Mouse (Mus musculus) limb, embryonic 15.5 days (tissue): ENCODE results near the gene Syne1. TPM values are rescaled to one million over a fixed set of nuclear protein-coding genes. Genes with fewer than 3 reads are reported as not detected.
"Not testable (repeated sequence)": the region's sequence is repeated elsewhere in the genome, so short reads cannot be mapped to it uniquely, and the experiment has no call there.

Source experiments
- ATAC-seq: fragments of 200-750 bp; cut with Nextera tagmentation; 2 replicates; pipeline ENCODE4 v1.8.0; 2017; ENCODE audit warnings: low read depth, moderate TSS enrichment; ENCODE audit not compliant: insufficient number of reproducible peaks, low FRiP score, low TSS enrichment
- H3K27ac ChIP-seq: fragments of 300-500 bp; sonication (generic); 2 replicates; pipeline ENCODE4 v1.5.1; 2015; ENCODE audit warnings: moderate library complexity, mild to moderate bottlenecking, inconsistent platforms
- H3K27me3 ChIP-seq: fragments of 300-500 bp; sonication (generic); 2 replicates; pipeline ENCODE4 v1.6.1; 2015; ENCODE audit warnings: inconsistent platforms
- H3K36me3 ChIP-seq: fragments of 300-500 bp; sonication (generic); 2 replicates; pipeline ENCODE4 v1.6.1; 2015; ENCODE audit warnings: inconsistent platforms
- H3K4me1 ChIP-seq: fragments of 300-500 bp; sonication (generic); 2 replicates; pipeline ENCODE4 v1.6.1; 2015; ENCODE audit warnings: inconsistent platforms
- H3K4me2 ChIP-seq: fragments of 300-500 bp; sonication (generic); 2 replicates; pipeline ENCODE4 v1.6.1; 2015; ENCODE audit warnings: mild to moderate bottlenecking, inconsistent platforms
- H3K4me3 ChIP-seq: fragments of 300-500 bp; sonication (generic); 2 replicates; pipeline ENCODE4 v1.5.1; 2015; ENCODE audit warnings: mild to moderate bottlenecking, inconsistent platforms
- H3K9ac ChIP-seq: fragments of 300-500 bp; sonication (generic); 2 replicates; pipeline ENCODE4 v1.6.1; 2015; ENCODE audit warnings: inconsistent platforms
- H3K9me3 ChIP-seq: fragments of 300-500 bp; sonication (generic); 2 replicates; pipeline ENCODE4 v1.6.1; 2016; ENCODE audit warnings: inconsistent platforms
- WGBS: fragments of 180-500 bp; shearing (Covaris S2); methylation state at CpG from one replicate; pipeline ENCODE4 v1.1.7; 2015; 5-methylcytosine and 5-hydroxymethylcytosine counted together
- polyA plus RNA-seq: library from polyadenylated mRNA; unstranded; fragments of >200 nt; fragmentation: Nextera tagmentation; extraction: Ambion mirVana; gene quantifications from 2 replicates; pipeline ENCODE4 v1.2.1, GENCODE M21; 2015

Syne1 gene
- polyA plus RNA-seq, 1 experiment from 2014 or later: 7.6 TPM

DNA sequence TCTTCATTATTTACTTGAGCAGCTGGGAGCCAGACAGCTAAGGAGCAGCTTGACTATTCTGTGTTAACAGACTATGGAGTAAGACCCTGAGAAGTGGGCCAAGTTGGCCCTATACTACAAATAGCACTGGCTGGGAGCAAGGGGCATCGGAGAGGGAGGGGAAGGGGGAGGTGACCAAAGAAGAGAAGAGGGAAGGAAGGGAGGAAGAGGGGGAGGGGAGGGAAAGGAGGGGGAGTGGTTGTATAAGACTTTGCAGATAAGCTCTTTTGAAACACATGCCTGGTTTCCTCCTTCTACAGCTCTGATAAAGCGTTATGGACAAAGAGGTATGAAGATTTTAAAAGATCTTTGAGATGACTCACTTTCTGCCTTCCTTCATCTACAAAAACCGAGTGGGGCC is 36.0 kb downstream of the Syne1 start:
- H3K27me3 ChIP-seq: no peaks in the 10 kb centered on the region
- H3K9ac ChIP-seq: no peak overlapping the region
- ATAC-seq: no peak
- WGBS: 22% methylated on average over 3 of the region's 3 CpGs
- no peaks in the 10 kb centered on the region for H3K9me3 ChIP-seq
- H3K27ac ChIP-seq: no peak overlapping the region
- H3K36me3 ChIP-seq: no peaks in the 10 kb centered on the region
- no peaks in the 10 kb centered on the region for H3K4me1 ChIP-seq
- H3K4me2 ChIP-seq: no peak overlapping the region
- H3K4me3 ChIP-seq: no peak overlapping the region

DNA sequence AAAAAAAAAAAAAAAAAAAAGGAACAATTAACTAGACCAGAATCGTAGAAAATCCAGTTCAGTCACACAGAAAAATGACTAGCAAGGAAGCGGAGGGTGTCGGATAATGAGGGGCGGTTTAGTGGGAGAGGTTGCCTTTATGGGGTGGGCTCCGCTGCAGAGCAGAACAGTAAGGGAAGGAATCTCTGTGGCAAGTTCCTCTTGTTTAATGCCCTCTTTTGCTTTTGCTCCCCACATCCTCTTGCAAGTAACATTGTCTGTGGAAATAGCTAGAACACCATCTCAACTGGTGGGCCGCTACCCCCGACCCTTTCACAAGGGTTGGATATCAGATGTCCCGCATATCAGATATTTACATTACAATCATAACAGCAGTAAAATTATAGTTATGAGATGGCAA is 37.1 kb downstream of the Syne1 start:
- no peaks in the 10 kb centered on the region for H3K27me3 ChIP-seq
- WGBS: 87% methylated on average over 8 of the region's 8 CpGs
- no peak for ATAC-seq
- H3K4me1 ChIP-seq: no peaks in the 10 kb centered on the region
- H3K27ac ChIP-seq: no peak overlapping the region
- no peaks in the 10 kb centered on the region for H3K9me3 ChIP-seq
- no peak overlapping the region for H3K9ac ChIP-seq
- no peak overlapping the region for H3K4me2 ChIP-seq
- no peak overlapping the region for H3K4me3 ChIP-seq
- H3K36me3 ChIP-seq: no peaks in the 10 kb centered on the region

DNA sequence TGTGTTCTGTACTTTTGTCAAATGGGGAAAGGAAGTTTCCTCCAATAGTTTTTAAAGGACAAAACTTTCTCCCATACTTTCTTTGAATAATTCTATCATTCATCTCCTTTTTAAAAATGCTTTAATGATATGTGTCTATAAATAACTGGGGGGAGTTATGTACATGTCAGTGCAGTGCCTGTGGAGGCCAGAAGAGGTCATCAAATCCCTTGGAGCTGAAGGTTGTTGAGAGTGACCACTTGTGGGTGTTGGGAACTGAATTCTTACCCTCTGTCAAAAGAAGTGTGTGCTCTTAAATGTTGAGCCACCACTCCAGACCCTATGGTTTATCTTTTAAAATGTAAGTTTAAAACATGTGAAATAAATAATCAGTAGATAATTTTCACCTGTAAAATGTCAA is 39.0 kb downstream of the Syne1 start:
- Histone ChIP-seq H3K4me3 (no peak overlapping the region), H3K9me3 (no peaks in the 10 kb centered on the region), H3K9ac (no peak overlapping the region), H3K27me3 (no peaks in the 10 kb centered on the region), H3K36me3 (no peaks in the 10 kb centered on the region), H3K4me2 (no peak overlapping the region), H3K27ac (no peak overlapping the region), H3K4me1 (no peaks in the 10 kb centered on the region)
- ATAC-seq: no peak

DNA sequence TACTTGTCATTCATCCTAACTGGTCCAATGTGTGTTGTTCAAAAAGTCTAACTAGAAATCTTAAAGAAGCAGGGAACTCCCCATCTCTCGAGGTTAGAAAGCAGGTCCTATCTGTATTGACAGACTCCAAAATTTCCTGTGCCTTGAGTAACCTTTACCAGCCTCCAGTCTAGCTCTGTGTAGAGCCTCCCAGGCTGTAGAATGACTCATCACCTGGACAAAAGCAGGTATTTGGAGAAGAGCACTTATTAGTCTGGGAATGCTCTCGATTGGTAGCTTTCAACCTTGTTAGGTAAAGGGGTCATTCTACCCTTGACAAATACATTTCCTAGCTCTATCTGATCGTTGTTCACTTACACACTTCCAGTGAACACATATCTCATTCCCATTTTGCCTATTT is 39.9 kb downstream of the Syne1 start:
- Histone ChIP-seq H3K27ac (no peak overlapping the region), H3K4me2 (no peak overlapping the region), H3K4me1 (no peaks in the 10 kb centered on the region), H3K36me3 (no peaks in the 10 kb centered on the region), H3K27me3 (no peaks in the 10 kb centered on the region), H3K4me3 (no peak overlapping the region), H3K9me3 (no peaks in the 10 kb centered on the region), H3K9ac (no peak overlapping the region)
- ATAC-seq: no peak
- WGBS: 63% methylated on average over 3 of the region's 3 CpGs

DNA sequence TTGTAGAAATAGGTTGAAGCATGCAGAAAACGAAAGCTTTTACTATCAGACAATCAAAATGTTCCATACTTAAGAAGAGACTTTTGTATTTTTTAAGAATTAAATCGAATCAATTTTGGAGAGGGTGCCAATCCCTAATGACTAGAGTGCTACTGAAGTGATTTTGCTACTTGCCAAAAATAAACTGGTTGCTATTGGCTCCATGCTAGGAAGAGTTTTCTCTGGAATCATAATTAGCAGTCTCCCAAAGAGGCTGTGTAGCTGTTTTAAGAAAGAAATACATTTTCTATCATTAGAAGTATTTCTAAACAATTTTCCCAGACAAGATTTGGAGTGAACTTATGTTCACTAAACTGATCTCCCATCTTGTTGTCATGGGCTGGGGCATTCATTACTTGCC is 43.8 kb downstream of the Syne1 start:
- WGBS: 76% methylated on average over 2 of the region's 2 CpGs
- Histone ChIP-seq H3K9me3 (no peaks in the 10 kb centered on the region), H3K4me2 (no peak overlapping the region), H3K4me1 (no peaks in the 10 kb centered on the region), H3K36me3 (no peaks in the 10 kb centered on the region), H3K9ac (no peak overlapping the region), H3K27me3 (no peaks in the 10 kb centered on the region), H3K4me3 (no peak overlapping the region), H3K27ac (no peak overlapping the region)
- no peak for ATAC-seq

DNA sequence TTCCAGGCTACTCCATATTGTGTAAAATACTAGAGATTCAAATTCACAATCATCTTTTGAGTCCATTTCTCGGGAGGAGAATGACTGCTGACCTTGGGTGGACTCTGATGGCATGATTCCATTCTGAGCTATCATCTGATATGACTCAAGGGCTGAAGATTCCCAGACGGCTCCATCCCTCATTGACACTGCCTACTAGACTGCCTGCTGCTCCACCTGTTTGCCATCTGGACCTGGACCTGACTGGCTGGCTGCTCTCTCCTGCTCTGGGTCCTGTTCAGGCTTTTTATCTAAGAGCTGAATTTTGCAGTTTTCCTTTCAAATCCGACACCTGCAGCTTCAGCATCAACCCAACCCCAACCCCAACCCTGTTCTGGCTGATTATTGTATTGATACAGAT is 46.5 kb downstream of the Syne1 start:
- ATAC-seq: no peak
- Histone ChIP-seq H3K36me3 (no peaks in the 10 kb centered on the region), H3K27ac (no peak overlapping the region), H3K9ac (no peak overlapping the region), H3K4me3 (no peak overlapping the region), H3K4me1 (no peaks in the 10 kb centered on the region), H3K27me3 (no peaks in the 10 kb centered on the region), H3K9me3 (no peaks in the 10 kb centered on the region), H3K4me2 (no peak overlapping the region)
- 56% methylated on average over 3 of the region's 3 CpGs for WGBS

DNA sequence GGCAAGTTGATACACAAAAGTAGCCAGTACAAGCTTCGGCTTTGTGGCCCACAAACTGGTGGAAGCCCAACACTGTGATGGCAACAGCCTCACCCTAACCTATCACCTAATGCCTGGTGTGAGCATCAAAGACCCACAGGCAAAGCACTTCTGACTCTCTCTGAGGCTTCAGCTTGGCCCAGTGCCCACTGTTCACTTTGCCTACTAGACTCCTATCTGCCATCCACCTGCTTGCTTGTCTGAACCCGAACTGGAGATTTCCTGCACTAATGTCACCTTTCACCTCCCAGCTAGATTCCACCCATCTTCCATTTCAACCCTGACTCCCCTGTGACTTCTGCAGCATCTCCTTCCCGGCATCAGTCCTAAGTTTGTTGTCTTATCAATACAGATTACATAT is 47.4 kb downstream of the Syne1 start:
- Histone ChIP-seq H3K4me1 (no peaks in the 10 kb centered on the region), H3K4me3 (no peak overlapping the region), H3K9ac (no peak overlapping the region), H3K4me2 (no peak overlapping the region), H3K27me3 (no peaks in the 10 kb centered on the region), H3K36me3 (no peaks in the 10 kb centered on the region), H3K9me3 (no peaks in the 10 kb centered on the region), H3K27ac (no peak overlapping the region)
- WGBS: 82% methylated on average over 3 of the region's 3 CpGs
- no peak; the same call in 1 of the 2 replicates for ATAC-seq

DNA sequence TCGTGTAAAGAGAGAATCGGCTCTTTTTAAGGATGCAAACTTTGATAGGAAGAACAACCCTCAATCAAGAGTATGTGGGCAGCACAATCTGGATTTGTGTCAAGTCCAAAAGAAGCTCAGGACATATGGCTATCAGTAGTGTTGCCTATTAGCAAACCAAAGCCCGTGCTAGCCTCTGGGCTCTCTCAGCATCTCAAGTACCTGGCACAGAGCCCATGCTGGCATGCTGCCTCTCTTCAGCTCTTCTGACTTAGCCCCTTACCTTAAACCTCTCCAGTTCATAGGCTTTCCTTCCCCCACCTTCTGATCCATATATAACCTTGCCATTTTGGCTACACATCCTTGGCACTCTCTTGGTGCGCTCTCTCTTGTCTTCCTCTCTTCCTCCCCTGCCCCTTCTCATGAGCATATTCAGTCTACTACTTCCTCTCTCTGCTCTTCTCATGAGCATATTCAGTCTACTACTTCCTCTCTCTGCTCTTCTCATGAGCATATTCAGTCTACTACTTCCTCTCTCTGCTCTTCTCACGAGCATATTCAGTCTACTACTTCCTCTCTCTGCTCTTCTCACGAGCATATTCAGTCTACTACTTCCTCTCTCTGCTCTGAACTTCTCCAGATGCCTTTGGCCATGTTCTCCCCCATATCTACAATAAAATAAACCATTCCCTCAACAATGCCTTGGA is 51.5 kb downstream of the Syne1 start:
- not testable (repeated sequence) for H3K9me3 ChIP-seq, H3K27ac ChIP-seq, H3K27me3 ChIP-seq, H3K4me1 ChIP-seq, H3K9ac ChIP-seq, H3K4me2 ChIP-seq, H3K36me3 ChIP-seq, H3K4me3 ChIP-seq, ATAC-seq
- 74% methylated on average over 6 of the region's 6 CpGs for WGBS

DNA sequence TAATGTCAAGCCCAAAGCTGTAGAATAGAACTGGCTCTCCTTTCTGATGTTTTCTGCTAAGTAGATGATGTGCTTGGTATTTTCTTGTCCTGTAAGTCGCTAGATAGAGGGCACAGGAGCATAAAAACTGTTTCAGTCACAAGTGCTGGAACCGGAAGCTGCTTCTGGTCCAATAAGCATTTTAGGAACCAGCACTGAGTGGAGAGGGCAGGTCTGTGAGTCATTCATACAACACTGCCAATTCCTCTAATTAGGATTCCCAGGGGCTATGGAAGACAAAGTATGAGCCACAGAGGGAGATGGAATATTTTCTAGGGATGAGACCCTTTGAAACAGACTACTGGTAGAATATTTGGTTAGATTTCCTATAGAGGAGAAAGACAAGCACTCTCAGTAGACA is 53.4 kb downstream of the Syne1 start:
- ATAC-seq: no peak
- H3K36me3 ChIP-seq: no peaks in the 10 kb centered on the region
- H3K4me1 ChIP-seq: no peaks in the 10 kb centered on the region
- H3K27ac ChIP-seq: no peak overlapping the region
- no peak overlapping the region for H3K4me2 ChIP-seq
- no peaks in the 10 kb centered on the region for H3K9me3 ChIP-seq
- 76% methylated on average over 2 of the region's 2 CpGs for WGBS
- no peaks in the 10 kb centered on the region for H3K27me3 ChIP-seq
- no peak overlapping the region for H3K4me3 ChIP-seq
- no peak overlapping the region for H3K9ac ChIP-seq

DNA sequence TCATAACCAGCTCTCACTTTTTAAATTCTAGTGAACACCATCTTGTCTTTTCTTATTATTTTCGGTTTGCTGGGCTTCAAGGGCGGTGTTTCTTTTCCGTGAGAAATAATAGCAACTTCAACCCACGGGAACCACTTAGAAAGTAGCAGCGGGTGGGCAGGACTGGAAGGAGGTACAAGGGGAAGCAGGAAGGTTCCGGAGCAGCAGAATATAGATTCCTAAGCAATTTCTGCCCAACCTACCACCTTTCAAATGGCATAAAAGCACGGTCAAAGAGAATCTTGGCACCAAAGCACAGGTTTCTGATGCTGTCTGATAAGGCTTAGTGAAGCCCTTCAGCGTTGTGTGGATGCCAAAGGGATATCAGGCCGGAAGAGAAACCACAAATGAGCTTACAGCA is 60.2 kb downstream of the Syne1 start:
- no peak overlapping the region for H3K27ac ChIP-seq
- H3K4me3 ChIP-seq: no peak overlapping the region
- no peaks in the 10 kb centered on the region for H3K27me3 ChIP-seq
- H3K36me3 ChIP-seq: no peaks in the 10 kb centered on the region
- H3K9me3 ChIP-seq: no peaks in the 10 kb centered on the region
- no peak overlapping the region for H3K4me2 ChIP-seq
- ATAC-seq: no peak
- H3K4me1 ChIP-seq: no peaks in the 10 kb centered on the region
- WGBS: 87% methylated on average over 9 of the region's 9 CpGs
- H3K9ac ChIP-seq: no peak overlapping the region

DNA sequence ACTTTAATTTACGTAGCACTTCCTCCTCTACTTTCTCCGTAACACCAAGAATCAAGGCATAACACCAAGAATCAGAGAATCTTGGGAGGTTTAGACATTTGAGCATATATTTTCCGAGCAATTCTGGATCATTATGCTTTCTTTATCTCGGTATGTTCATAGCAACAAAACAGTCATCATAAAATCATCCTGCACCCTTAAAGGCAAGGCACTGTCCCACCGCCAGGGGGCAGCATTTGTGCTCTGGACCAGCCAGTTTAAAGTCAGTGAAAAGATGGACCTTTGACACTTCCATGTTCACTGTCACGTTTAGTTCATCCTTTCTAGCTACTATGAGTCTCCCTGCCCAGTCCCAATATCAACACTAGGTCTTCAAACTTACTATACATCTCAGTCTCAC is 61.3 kb downstream of the Syne1 start:
- Histone ChIP-seq H3K4me3 (no peak overlapping the region), H3K4me1 (no peaks in the 10 kb centered on the region), H3K9ac (no peak overlapping the region), H3K27ac (no peak overlapping the region), H3K9me3 (no peaks in the 10 kb centered on the region), H3K36me3 (no peaks in the 10 kb centered on the region), H3K27me3 (no peaks in the 10 kb centered on the region), H3K4me2 (no peak overlapping the region)
- ATAC-seq: no peak
- 57% methylated on average over 6 of the region's 6 CpGs for WGBS

DNA sequence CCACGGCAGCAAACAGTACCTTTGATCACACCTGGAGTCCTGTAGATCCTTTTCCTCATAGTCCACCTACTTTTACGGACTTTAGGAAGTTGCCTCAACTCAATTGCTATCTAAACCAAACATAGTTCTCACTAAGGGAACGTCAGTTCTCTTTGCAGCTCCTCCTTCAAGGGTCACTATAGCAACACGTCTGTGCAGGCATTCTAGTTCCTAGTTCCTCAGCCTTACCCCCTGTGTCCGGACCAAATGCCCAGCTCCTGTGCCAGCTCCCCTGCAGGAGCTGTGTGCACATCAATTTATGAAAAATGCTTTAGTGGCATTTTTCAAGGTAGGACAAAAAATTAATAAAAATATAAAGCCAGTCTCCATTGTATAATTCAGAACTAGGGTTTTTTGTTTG is 63.2 kb downstream of the Syne1 start:
- Histone ChIP-seq H3K4me3 (no peak overlapping the region), H3K4me2 (no peak overlapping the region)

More for the DNA sequence above, 63.2 kb downstream of the Syne1 start:
- no peak for ATAC-seq
- WGBS: 40% methylated on average over 5 of the region's 5 CpGs
- Histone ChIP-seq H3K9ac (no peak overlapping the region), H3K9me3 (no peaks in the 10 kb centered on the region), H3K27ac (no peak overlapping the region), H3K27me3 (no peaks in the 10 kb centered on the region), H3K36me3 (no peaks in the 10 kb centered on the region), H3K4me1 (no peaks in the 10 kb centered on the region)
